Mouse (Mus musculus): ENCODE measurements around the gene Mb.

The Mb gene

DNA sequence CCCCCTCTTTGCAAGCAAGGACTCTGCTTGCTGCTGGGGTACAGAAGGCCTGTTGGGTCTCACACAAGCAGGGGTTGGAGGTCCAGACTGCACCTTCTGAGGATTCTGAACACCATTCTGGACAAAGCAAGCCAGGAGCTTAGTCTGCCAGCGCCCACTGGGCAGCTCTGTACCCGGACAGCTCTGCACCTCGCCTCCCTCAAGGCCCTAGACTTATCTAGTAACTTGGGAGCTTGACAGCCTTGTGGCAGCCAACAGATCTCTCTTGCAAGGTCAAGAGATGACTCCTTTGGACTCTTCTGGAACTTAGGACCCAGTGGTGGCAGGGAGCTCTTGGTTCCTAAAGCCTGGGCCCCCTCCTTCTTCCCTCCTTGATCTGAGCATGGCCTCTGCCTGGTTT is 23.4 kb downstream of the Mb start:
- no peak for DNase-seq (ENCODE audit: low read depth, low spot score)

- DNase-seq (ENCODE audit: low read depth, low spot score), result no peak
Measured at GRCm38 (mm10) chr15:77025884-77026583, 24.4 kb downstream of the Mb start.

DNA sequence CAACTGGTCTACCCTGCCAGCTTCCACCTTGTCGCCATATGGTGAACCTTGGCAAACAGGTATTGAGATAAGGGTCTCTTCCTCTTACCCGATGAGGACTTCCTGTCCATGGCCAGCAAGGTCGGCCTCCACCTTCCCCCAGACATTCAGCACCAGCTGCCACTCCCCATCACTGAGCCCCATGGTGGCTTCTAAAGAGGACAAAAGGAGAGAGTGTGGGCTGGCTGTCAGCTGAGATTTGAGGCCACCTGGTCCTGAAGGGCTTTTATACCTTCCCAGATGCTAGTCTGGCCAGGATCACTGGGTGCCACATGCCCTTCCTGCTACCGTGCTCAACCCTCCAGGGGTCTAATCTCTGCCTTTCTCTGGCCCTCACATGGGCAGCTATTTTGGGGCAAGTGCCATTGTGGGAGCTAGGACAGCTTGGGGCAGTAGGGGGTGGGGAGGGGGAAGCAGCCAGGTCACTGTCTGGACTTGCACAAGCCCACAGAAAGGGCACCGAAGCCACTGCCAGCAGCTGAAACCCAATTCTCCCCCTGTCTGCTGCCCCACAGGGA is 28.0 kb downstream of the Mb start:
- no peak for DNase-seq (ENCODE audit: low read depth, low spot score)

DNA sequence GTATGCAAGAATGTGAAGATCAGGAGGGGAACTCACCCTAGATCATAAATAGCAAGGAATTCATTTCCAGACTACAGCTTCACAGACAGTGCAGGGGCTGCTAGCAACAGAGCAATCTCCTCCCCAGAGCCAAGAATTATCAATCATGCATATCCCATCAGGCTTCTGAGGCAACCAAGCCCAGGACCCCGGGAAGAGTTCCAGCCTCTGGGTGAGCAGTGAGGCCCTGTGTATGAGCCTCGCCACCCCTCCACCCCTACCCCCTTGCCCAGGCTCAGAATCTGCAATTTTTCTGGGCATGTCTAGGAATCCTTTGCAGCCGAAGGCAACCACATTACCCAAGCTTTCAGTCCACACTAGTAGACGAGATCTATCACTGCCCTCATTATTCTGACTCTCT is 28.6 kb downstream of the Mb start:
- DNase-seq (ENCODE audit: low read depth, low spot score), result no peak

DNA sequence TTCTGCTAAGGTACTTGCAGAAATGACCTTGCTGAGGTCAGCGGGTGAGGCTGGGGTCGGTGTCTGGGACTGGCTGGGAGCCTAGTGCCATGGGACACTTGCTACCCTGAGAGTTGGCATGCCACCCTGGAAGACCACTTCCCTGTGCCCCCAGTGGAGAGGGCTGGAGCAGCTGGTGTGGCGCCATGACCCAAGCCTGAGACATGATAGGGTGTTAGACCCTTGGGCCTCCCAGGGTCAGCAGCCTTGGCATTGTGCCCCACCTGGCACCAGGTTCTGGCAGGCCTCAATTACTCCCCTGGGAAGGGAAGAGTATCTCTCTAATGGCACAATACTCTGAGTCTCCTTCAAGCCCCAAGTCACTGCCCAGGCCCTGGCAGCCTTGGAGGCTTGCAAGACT is 29.4 kb downstream of the Mb start:
- DNase-seq (ENCODE audit: low read depth, low spot score), result no peak

- DNase-seq (ENCODE audit: low read depth, low spot score), result no peak
Measured at GRCm38 (mm10) chr15:77020136-77020535, 30.3 kb downstream of the Mb start.

- no peak for DNase-seq (ENCODE audit: low read depth, low spot score)
Measured at GRCm38 (mm10) chr15:77019533-77019932, 30.9 kb downstream of the Mb start.

DNA sequence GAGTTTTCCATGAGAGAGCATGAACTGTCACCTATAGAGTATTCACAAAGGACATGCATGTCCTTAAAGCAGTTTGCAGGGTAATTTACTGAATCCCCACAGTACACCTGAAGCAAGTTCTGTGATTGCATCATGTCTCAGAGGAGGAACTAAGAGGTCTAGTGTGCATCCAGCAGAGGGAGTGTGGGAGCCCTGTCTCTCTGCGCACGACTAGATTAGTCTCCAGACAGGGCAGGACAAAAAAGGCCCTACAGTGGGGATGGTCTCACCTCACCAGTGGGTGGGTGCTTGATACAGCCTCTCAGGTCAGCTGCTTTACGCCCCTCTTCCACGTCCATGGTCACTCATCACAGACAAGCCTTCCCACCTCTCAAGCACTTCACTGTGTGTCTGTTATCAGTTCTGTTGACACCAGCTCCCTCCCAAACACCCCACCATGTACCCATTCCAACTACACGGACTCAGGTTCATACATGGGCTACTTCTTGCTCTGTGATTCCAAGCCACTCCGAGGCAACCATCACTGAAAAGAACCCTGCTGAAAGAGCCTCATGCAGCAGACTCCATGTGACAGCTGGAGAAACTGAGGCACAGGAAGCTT is 31.6 kb downstream of the Mb start:
- DNase-seq (ENCODE audit: low read depth, low spot score), result no peak

GRCm38 (mm10) chr15:77017897-77018296 is 32.6 kb downstream of the Mb start:
- DNase-seq (ENCODE audit: low read depth, low spot score), result no peak

DNA sequence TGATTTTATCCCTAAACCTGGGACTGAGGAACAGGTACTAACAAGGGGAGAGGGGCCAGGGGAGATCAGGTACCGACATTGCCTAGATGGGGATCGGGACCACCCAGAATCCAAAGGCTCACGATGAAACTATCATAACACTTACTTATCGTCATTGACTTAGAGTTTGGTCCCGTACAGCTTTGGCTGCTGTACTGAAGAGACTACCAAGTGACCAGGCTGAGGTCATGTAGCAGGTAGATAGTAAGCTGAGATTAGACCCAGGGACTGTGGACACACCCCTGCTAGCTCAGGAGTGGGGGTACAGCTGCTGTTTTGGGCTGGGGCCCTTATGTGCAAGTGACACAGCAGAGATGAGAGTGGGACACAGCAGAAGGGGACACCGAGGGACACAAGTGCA is 34.0 kb downstream of the Mb start:
- DNase-seq (ENCODE audit: low read depth, low spot score), result no peak

DNA sequence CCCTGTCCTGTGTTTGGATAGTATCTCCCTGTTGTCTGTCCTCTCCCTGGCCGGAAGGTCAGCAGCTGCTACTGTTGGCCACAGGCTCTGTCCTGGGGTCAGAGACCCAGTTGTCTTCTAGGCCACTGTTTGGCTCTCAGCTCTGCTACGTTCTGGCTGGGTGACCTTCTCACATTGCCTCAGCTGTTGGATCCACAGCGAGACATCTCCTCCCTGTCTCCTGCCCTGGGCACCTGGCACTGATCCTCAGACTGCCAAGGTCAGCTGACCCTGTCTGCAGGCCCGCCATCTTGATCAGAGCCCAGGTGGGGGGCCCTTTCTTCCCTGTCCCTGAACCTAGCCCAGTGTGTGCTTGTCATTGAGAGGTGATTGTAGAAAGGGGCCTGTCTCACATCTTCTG is 35.5 kb downstream of the Mb start:
- no peak for DNase-seq (ENCODE audit: low read depth, low spot score)

GRCm38 (mm10) chr15:77014431-77014830 is 36.0 kb downstream of the Mb start:
- DNase-seq (ENCODE audit: low read depth, low spot score), result no peak

DNA sequence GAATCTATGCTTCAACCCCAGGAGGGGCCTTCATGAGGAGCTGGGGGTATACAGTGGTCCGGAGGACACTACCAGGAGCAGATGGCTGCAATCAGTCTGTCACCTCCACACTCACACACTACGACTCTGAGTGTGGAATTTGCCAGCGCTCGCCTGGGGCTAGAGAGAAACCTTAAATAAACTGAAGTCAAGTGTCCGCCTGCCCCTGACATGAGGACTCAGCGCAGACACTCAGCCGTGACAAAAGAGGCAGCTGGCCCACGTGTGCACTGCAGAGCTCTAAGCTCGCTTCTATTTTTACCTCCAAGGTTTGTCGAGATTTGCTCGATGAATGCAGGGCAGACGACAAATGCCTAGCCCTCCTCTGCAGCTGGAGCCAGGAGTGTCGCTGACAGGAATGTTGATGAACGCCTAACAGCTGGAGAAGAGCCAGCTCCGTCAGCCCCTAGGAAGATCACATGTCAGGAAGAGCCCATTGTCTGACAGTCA is 36.7 kb downstream of the Mb start:
- DNase-seq (ENCODE audit: low read depth, low spot score), result no peak

GRCm38 (mm10) chr15:77008851-77009250 is 41.6 kb downstream of the Mb start:
- DNase-seq (ENCODE audit: low read depth, low spot score), result no peak

DNA sequence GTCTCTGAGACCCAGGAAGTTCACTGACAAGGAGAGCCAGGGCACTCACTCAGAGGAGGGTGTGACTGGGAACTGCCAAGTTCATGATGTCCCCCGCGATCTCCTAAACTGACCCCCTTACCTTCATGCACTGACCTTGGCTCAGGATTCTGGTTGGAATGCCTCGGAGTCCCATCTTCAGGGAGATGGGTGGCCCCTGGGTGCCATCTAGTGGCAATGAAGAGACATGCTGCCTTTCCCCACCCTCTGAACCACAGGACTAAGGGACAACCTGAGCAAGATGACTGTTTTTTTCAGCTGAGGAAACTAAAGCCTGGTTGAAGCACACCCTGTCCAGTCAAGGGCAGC is 46.6 kb downstream of the Mb start:
- peak; percentile 47 for DNase-seq (ENCODE audit: low read depth, low spot score)

DNA sequence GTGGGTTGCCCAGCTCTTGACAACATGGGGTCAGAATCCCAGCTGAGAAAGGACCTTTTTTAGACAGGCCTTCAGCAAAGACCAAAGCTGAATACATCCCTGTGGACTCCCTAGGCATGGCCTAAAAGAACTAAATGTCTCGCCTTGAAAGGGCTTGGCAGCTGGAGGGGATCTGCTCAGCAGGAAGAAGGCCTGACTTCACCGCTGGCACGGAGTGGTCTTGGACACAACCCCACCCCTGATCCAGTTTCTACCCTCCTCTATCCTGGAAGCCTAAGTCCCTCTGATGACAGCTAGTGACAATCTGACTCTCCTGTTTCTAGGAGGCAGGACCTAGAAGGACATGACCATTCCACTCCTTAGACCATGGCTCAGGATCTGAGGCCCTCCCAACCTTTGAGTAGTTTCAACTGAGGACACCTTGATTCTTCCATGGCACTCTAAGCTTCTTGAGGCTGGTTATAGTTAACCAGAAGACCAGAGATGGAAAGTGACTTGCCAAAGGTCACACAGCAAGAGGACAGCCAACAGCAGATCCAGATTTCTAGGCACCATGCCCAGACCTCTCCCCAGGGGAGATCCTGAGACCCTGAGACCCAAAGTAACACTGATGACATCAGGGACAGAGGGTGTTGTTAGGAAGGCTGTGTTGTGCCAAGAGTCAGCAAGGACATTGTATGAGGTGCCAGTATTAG is 47.1 kb downstream of the Mb start:
- no peak for DNase-seq (ENCODE audit: low read depth, low spot score)

DNA sequence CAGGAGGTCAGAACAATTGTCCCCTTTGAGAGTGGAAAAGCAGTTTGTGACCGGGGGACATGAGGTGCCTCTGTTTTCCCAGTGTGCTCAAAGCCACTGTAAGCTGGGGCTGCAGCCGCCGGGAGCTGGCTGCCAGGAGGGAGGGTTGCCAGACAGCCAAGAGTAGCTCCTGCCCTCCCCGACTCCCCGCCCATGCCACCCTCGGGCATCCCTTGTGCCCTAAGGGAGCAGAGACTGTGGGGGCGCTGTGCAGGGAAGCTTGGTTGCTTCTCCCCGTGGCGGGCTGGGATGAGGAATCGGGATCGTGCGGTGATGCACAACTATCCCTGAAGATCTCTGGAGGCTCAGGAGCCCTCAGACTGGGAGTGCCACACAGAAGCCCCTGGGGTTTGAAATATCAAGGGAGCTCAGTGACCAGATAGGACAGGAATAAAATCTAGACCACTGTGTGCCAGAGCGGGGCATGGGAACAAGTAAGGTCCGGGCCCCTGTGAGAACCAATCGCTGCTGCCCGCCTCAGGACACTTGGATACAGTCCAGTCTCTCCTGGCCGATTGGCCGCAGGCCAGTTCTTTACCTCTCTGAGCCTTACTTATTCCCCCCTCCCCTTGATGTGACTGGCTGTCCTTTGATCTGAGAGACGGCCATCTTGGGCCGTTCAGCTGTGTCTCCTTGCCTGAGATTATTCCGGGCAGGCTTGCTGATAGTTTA is 51.4 kb downstream of the Mb start:
- DNase-seq (ENCODE audit: low read depth, low spot score), result no peak

DNA sequence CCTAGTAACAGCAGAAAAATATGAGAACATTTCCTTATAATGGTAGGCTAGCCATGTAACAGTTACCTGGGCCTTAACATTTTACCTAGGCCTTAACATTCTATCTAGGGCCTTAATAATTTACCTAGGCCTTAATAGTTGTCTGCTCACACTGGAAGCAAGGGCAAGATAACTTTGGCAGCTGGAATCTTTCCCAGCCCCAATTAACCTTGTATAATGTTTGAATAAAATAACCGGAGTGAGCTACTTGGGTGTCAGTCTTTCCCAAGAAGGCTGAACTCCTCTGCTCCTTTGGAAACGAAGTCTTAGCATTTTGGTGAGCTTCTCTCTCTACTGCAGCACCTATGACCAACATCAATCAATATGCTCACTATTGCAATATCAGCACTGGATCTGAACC is 52.4 kb downstream of the Mb start:
- DNase-seq (ENCODE audit: low read depth, low spot score), result no peak

DNA sequence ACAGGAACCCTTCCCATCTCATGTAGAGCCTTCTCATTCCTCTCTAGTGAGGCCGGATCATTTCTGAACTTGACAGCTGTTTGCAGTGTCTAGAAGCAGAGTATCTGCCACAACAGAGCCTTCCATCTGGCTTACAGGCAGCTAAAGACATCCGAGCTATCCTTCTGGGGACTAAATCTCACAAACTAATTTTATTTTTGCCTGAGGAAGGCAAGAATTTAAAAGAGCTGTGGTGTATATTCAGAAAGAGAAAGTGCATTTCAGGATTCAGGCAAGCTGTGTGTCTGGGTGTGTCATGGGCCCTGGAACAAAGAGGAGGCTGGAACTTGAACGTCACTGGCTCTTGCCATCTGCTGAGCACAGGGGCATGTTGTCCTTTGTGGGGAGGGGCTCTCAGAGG is 56.1 kb downstream of the Mb start:
- no peak for DNase-seq (ENCODE audit: low read depth, low spot score)

- no peak for DNase-seq (ENCODE audit: low read depth, low spot score)
Measured at GRCm38 (mm10) chr15:76987542-76988094, 62.9 kb downstream of the Mb start.

- no peak for DNase-seq (ENCODE audit: low read depth, low spot score)
Measured at GRCm38 (mm10) chr15:76987137-76987536, 63.3 kb downstream of the Mb start.

DNA sequence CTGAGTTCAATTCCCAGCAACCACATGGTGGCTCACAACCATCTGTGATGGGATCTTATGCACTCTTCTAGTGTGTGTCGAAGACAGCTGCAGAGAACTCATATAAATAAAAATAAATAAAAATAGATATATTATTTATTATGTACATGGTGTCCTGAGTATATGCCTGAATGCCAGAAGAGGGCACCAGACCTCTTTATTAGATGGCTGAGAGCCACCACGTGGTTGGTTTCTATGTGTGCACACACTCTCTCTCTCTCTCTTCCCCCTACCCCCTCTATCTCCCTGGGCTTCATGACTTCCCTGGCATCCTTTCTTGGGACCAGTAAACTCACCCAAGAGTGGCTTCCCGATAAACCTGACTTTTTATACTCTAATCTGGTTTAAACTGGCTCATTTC is 67.7 kb downstream of the Mb start:
- DNase-seq (ENCODE audit: low read depth, low spot score), result no peak
